Mouse (Mus musculus): ENCODE results near the gene Gmppb. TPM values are rescaled to one million over a fixed set of nuclear protein-coding genes. Genes with fewer than 3 reads are reported as not detected.
"Not testable (repeated sequence)": the region's sequence is repeated elsewhere in the genome, so short reads cannot be mapped to it uniquely, and the experiment has no call there.

Gmppb gene
- 18.3 and 19.2 TPM in 2 replicates for polyA plus RNA-seq (2014; fragmentation: Nextera tagmentation; extraction: Ambion mirVana)

DNA sequence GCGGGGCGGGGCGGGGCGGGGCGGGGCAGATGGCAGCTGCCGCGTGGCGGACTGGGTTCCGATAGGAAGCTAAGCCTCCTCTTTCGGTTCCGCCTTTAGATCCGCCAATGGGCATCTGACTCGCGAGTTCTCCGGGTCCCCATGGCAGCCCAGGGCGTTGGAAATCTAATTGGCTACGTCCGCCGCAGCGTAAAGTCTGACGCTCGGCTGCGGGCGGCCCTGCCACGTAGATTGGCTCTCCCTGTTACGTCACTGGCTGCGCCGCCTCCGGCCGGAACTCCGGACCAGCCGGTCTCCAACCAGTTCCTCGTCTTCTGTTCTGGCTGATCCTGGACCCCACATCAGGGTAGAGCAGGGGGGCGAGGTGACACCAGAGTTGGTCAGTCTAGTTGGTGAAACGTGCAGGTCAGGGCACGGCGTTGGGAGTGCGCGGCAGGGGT is at the start of gene Gmppb:
Gene Gmppb (plus strand): TSS at position 227 of the 440 bp plus-strand sequence.
- DNase-seq (ENCODE audit: low spot score, missing footprints) (peak; percentile 99), ATAC-seq (ENCODE audit: low FRiP score) (peak; percentile 96)
- Histone ChIP-seq H3K4me1 (ENCODE audit: control insufficient read depth, insufficient read depth, low read length) (peaks cover 17% of the 10 kb centered on the region), H3K9ac (ENCODE audit: low read length) (peak within 1 kb of the TSS; percentile 75), H3K9me3 (ENCODE audit: control insufficient read depth, low read length) (no peaks in the 10 kb centered on the region), H3K27ac (ENCODE audit: low read depth, low read length) (peak within 1 kb of the TSS; percentile 48), H3K4me3 (ENCODE audit: low read depth, low read length) (peak within 1 kb of the TSS; percentile 76), H3K27me3 (ENCODE audit: control insufficient read depth, insufficient read depth, low read length) (no peaks in the 10 kb centered on the region), H3K4me2 (peak within 1 kb of the TSS; percentile 87), H3K36me3 (ENCODE audit: control insufficient read depth, insufficient read depth, low read length) (peaks cover 14% of the 10 kb centered on the region)
- under 1% methylated on average over 39 of the region's 39 CpGs for WGBS

DNA sequence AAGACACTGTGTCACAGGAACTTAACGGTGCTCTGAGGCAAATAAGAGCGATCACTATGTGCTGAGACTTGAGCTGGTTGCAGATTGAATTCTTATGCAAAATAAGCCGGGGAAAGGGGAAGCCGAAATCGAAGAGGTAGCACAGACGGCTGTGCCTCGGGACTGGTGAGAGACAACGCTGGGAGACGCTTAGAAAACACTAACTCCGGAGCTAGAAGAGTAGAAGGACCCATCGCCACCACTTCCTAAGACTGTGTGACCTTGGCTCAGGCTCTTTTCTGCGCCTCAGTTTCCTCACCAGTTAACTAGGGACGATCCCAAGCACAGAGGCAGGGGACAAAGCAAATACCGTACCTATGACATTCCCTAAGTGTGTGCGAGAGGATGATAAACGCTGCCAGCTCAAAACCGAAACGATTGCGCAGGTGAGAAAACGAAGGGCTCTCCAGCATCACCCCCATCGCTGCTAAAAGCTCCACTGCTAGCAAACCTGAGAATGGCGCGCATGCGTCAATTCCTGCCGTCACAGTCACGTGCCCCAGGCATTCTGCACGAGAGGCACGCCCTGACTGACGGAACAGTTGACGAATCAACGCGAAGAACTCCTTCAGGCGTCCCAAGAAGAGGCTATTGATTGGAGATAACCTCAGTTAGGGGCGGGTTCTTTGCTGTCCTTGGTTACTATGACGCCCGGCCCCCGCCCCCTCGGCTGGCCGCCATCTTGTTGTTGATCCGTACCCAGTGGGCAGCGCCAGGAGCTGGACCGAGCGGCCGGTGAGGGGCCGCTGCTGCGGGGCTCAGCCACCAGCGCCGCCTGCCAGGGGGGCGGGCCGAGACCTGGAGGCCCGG is 46.9 kb upstream of the Gmppb start, which contains the start of gene Ip6k1:
Gene Ip6k1 (plus strand): TSS at position 580 of the 849 bp plus-strand sequence.
- Histone ChIP-seq H3K27me3 (ENCODE audit: control insufficient read depth, insufficient read depth, low read length) (no peaks in the 10 kb centered on the region), H3K4me3 (ENCODE audit: low read depth, low read length) (peak within 1 kb of the TSS; percentile 75), H3K36me3 (ENCODE audit: control insufficient read depth, insufficient read depth, low read length) (no peaks in the 10 kb centered on the region), H3K9ac (ENCODE audit: low read length) (peak within 1 kb of the TSS; percentile 93), H3K4me2 (peak within 1 kb of the TSS; percentile 81), H3K4me1 (ENCODE audit: control insufficient read depth, insufficient read depth, low read length) (peaks cover 9% of the 10 kb centered on the region), H3K9me3 (ENCODE audit: control insufficient read depth, low read length) (no peaks in the 10 kb centered on the region), H3K27ac (ENCODE audit: low read depth, low read length) (peak within 1 kb of the TSS; percentile 73)
- DNase-seq (ENCODE audit: low spot score, missing footprints) (peak; percentile 100), ATAC-seq (ENCODE audit: low FRiP score) (peak; percentile 100)
- under 1% methylated on average over 49 of the region's 51 CpGs for WGBS

DNA sequence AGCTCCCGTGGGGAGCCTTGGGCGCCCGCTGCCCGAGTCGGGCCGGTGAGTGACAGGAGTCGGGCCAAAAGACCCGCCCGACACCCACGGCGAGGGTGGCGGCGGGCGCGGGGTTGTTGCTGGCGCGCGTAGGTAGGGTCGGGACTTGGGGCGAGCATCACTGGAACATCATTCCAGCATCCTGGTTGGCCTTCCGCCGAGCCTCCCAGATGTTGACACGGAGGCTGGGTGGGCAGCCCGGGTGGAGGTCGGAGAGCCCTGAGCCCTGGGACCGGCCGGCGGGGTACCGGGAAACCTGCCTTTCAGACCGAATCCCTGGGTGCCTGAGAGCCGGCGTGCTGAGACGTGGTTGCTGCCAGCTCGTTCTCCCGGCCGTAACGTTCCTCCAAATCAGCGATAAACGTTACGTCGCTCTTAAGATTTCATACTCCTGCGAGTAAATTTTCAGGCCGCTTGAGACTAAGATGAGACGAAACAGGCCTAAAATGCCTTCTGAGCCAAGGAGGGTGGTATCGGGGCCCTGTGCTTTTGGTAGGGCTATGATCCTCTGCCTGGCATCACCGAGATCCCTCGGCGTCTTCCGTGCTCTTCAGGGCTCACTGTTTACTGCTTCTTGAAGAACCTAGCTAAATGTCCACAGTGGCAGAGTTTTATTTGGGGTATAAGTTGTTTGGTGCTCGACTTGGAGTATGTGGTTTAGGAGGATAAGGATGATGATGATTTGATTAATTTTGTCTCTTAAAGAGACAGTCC is 46.1 kb upstream of the Gmppb start:
- H3K9ac ChIP-seq (ENCODE audit: low read length) = peak overlapping the region; percentile 93
- no peaks in the 10 kb centered on the region for H3K27me3 ChIP-seq (ENCODE audit: control insufficient read depth, insufficient read depth, low read length)
- DNase-seq (ENCODE audit: low spot score, missing footprints) = peak; percentile 95
- 1% methylated on average over 50 of the region's 50 CpGs for WGBS
- no peak for ATAC-seq (ENCODE audit: low FRiP score)
- peak overlapping the region; percentile 75 for H3K4me3 ChIP-seq (ENCODE audit: low read depth, low read length)
- peak overlapping the region; percentile 73 for H3K27ac ChIP-seq (ENCODE audit: low read depth, low read length)
- H3K4me1 ChIP-seq (ENCODE audit: control insufficient read depth, insufficient read depth, low read length) = peaks cover 9% of the 10 kb centered on the region
- H3K4me2 ChIP-seq = peak overlapping the region; percentile 81
- H3K36me3 ChIP-seq (ENCODE audit: control insufficient read depth, insufficient read depth, low read length) = no peaks in the 10 kb centered on the region
- no peaks in the 10 kb centered on the region for H3K9me3 ChIP-seq (ENCODE audit: control insufficient read depth, low read length)

DNA sequence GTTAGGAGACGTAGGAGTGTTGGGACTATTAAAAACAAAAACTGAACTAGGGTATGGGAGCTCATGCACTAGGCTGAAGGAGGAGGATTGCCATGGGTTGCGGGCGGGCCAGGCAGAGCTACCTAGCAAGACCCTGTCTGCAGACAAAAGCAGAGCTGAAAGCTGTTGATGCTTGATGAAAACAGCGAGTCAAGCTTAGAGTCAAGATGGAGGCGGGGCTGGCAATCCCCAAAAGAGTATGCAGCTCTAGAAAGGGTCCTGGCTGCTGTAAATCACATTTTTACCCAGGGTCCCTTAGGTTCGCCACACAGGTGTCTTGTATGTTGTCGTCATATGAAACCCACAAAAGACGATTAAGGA is 45.5 kb upstream of the Gmppb start:
- no peak for ATAC-seq (ENCODE audit: low FRiP score)
- Histone ChIP-seq H3K9ac (ENCODE audit: low read length) (peak overlapping the region; percentile 93), H3K4me1 (ENCODE audit: control insufficient read depth, insufficient read depth, low read length) (peaks cover 9% of the 10 kb centered on the region), H3K27ac (ENCODE audit: low read depth, low read length) (no peak overlapping the region), H3K9me3 (ENCODE audit: control insufficient read depth, low read length) (no peaks in the 10 kb centered on the region), H3K4me2 (peak overlapping the region; percentile 81), H3K36me3 (ENCODE audit: control insufficient read depth, insufficient read depth, low read length) (no peaks in the 10 kb centered on the region), H3K27me3 (ENCODE audit: control insufficient read depth, insufficient read depth, low read length) (no peaks in the 10 kb centered on the region), H3K4me3 (ENCODE audit: low read depth, low read length) (peak overlapping the region; percentile 75)
- WGBS = 25% methylated on average over 8 of the region's 8 CpGs
- DNase-seq (ENCODE audit: low spot score, missing footprints) = no peak

DNA sequence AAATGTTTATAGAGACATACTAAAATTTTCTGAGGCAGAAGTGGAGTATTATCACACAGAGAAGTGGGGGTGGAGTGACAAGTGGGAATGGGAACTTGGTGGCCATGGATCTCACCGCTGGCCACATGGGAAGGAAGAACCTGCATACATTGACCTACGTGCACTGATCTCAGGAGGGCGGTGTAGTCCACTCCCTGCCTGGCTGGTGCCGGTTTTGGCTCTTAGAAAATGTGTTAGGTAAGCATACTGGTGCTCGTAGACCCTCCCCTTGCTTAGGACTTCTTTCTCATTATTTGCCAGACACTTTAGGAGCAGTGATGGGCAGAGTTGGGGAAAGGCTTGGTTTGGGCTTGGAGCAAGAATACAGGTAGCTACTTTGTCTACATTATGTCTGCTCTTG is 41.0 kb upstream of the Gmppb start:
- Histone ChIP-seq H3K4me2 (no peak overlapping the region), H3K4me3 (ENCODE audit: low read depth, low read length) (no peak overlapping the region), H3K36me3 (ENCODE audit: control insufficient read depth, insufficient read depth, low read length) (peaks cover 3% of the 10 kb centered on the region; the same call in 1 of the 2 replicates), H3K4me1 (ENCODE audit: control insufficient read depth, insufficient read depth, low read length) (peaks cover 9% of the 10 kb centered on the region), H3K27ac (ENCODE audit: low read depth, low read length) (no peak overlapping the region), H3K9me3 (ENCODE audit: control insufficient read depth, low read length) (no peaks in the 10 kb centered on the region), H3K9ac (ENCODE audit: low read length) (no peak overlapping the region), H3K27me3 (ENCODE audit: control insufficient read depth, insufficient read depth, low read length) (no peaks in the 10 kb centered on the region)
- ATAC-seq (ENCODE audit: low FRiP score) = no peak
- DNase-seq (ENCODE audit: low spot score, missing footprints) = no peak
- 91% methylated on average over 5 of the region's 5 CpGs for WGBS

DNA sequence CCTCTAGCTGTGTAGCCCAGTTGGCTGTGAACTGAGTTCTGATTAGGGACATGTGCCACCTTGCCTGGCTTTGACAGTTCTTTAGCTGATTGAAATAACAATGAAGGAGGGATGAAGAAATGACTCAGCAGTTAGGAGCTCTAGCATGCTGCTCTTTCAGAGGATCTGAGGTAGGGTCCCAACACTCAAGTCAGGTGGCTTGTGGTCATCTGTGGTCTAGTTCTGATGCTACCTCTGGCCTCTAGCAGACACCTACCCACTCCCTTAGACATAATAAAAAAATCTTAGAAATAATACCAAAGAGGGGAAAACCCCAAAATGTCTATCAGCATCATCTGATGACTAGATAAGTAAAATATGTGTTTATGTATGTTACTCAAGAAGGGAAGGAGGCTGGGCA is 38.7 kb upstream of the Gmppb start:
- H3K4me2 ChIP-seq = no peak overlapping the region
- no peaks in the 10 kb centered on the region for H3K4me1 ChIP-seq (ENCODE audit: control insufficient read depth, insufficient read depth, low read length)
- H3K4me3 ChIP-seq (ENCODE audit: low read depth, low read length) = no peak overlapping the region
- no peaks in the 10 kb centered on the region for H3K27me3 ChIP-seq (ENCODE audit: control insufficient read depth, insufficient read depth, low read length)
- H3K9ac ChIP-seq (ENCODE audit: low read length) = no peak overlapping the region
- H3K36me3 ChIP-seq (ENCODE audit: control insufficient read depth, insufficient read depth, low read length) = peaks cover 4% of the 10 kb centered on the region; the same call in 1 of the 2 replicates
- no peaks in the 10 kb centered on the region for H3K9me3 ChIP-seq (ENCODE audit: control insufficient read depth, low read length)
- no peak overlapping the region for H3K27ac ChIP-seq (ENCODE audit: low read depth, low read length)
- DNase-seq (ENCODE audit: low spot score, missing footprints) (no peak), ATAC-seq (ENCODE audit: low FRiP score) (no peak)

DNA sequence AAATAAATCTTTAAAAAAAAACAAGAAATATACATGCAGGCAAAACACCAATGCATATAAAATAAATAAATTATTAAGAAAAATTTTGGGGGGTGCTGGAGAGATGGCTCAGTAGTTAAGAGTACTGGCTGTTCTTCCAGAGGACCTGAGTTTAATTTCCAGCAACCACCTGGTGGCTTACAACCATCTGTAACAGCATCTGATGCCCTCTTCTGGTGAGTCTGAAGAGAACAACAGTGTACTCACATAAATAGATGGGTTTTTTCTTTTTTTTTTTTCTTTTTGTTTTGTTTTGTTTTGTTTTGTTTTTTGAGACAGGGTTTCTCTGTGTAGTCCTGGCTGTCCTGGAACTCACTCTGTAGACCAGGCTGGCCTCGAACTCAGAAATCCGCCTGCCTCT is 35.5 kb upstream of the Gmppb start:
- not testable (repeated sequence) for H3K9ac ChIP-seq (ENCODE audit: low read length); H3K4me3 ChIP-seq (ENCODE audit: low read depth, low read length); H3K27me3 ChIP-seq (ENCODE audit: control insufficient read depth, insufficient read depth, low read length); H3K36me3 ChIP-seq (ENCODE audit: control insufficient read depth, insufficient read depth, low read length); DNase-seq (ENCODE audit: low spot score, missing footprints); H3K4me1 ChIP-seq (ENCODE audit: control insufficient read depth, insufficient read depth, low read length); H3K9me3 ChIP-seq (ENCODE audit: control insufficient read depth, low read length); H3K27ac ChIP-seq (ENCODE audit: low read depth, low read length); H3K4me2 ChIP-seq; ATAC-seq (ENCODE audit: low FRiP score)
- WGBS = 94% methylated on average over 2 of the region's 2 CpGs

DNA sequence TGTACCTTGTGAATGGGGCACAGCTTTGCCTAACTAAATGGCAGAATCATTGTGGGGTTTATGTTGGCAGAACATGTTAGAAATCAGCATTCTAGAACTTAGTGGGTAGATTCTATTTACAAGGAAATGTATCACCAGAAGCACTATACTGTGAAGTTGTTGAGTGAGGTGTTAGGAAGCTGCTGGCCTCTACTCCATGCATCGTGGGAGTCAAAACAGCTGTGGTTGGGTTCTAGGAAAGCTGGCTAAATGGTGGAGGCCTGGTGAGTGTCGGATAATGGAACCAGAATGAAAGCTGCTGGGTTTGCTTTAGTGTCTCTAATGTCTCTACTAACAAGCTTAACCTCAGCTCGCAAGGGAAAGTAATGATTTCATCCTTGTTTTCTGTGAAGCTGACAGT is 31.9 kb upstream of the Gmppb start:
- no peak overlapping the region for H3K27ac ChIP-seq (ENCODE audit: low read depth, low read length)
- no peaks in the 10 kb centered on the region for H3K9me3 ChIP-seq (ENCODE audit: control insufficient read depth, low read length)
- H3K4me1 ChIP-seq (ENCODE audit: control insufficient read depth, insufficient read depth, low read length) = no peaks in the 10 kb centered on the region
- no peak overlapping the region for H3K4me3 ChIP-seq (ENCODE audit: low read depth, low read length)
- no peak for DNase-seq (ENCODE audit: low spot score, missing footprints)
- H3K27me3 ChIP-seq (ENCODE audit: control insufficient read depth, insufficient read depth, low read length) = no peaks in the 10 kb centered on the region
- H3K4me2 ChIP-seq = no peak overlapping the region
- H3K36me3 ChIP-seq (ENCODE audit: control insufficient read depth, insufficient read depth, low read length) = peaks cover 6% of the 10 kb centered on the region; the same call in 1 of the 2 replicates
- WGBS = 90% methylated on average over 3 of the region's 3 CpGs
- no peak overlapping the region for H3K9ac ChIP-seq (ENCODE audit: low read length)
- ATAC-seq (ENCODE audit: low FRiP score) = no peak

DNA sequence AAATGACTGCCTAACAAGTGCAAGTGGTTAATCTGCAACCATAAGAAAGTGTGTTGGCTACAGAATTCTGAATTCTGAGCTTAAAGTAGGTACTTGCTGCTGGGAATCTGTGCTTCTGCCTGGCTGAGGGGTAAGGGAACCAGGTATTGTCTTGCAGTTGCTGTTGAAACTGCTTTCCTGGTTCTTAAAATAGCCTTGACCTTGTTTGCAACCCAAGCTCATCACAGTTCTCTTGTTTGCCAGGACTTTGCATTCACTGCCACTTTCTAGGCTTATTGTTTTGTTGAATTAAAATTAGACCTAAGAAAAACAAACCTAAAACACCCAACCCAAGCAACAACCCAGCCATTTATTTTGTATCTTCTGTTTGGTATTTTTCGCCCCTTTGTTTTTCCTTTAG is 28.3 kb upstream of the Gmppb start:
- Histone ChIP-seq H3K4me2 (no peak overlapping the region), H3K4me3 (ENCODE audit: low read depth, low read length) (no peak overlapping the region), H3K9me3 (ENCODE audit: control insufficient read depth, low read length) (no peaks in the 10 kb centered on the region), H3K27ac (ENCODE audit: low read depth, low read length) (no peak overlapping the region), H3K36me3 (ENCODE audit: control insufficient read depth, insufficient read depth, low read length) (peaks cover 11% of the 10 kb centered on the region), H3K4me1 (ENCODE audit: control insufficient read depth, insufficient read depth, low read length) (no peaks in the 10 kb centered on the region), H3K27me3 (ENCODE audit: control insufficient read depth, insufficient read depth, low read length) (no peaks in the 10 kb centered on the region), H3K9ac (ENCODE audit: low read length) (no peak overlapping the region)
- DNase-seq (ENCODE audit: low spot score, missing footprints) (no peak), ATAC-seq (ENCODE audit: low FRiP score) (no peak)
- WGBS = 97% methylated on average over 1 of the region's 1 CpGs
